Mouse (Mus musculus) liver, adult 2 months (tissue): ENCODE measurements around the gene Parvb. TPM values are rescaled to one million over a fixed set of nuclear protein-coding genes. Genes with fewer than 3 reads are reported as not detected.

ENCODE experiments used
- DNase-seq: peaks from one replicate; pipeline ENCODE4 v3.0.0-alpha.2; 2011; ENCODE audit warnings: low read depth, low spot score; ENCODE audit errors: extremely low read depth
- H3K27ac ChIP-seq: fragments of 200-500 bp; replicated peaks from 2 replicates; pipeline ENCODE4 v1.5.1; 2012; ENCODE audit warnings: low read depth, mild to moderate bottlenecking, control low read depth, inconsistent platforms, low read length; ENCODE audit not compliant: insufficient read depth
- H3K27me3 ChIP-seq: fragments of 200-500 bp; 2 replicates; pipeline ENCODE4 v1.6.1; 2012; ENCODE audit warnings: mild to moderate bottlenecking, moderate library complexity, low read length, inconsistent platforms; ENCODE audit not compliant: control insufficient read depth, insufficient read depth
- H3K36me3 ChIP-seq: fragments of 200-500 bp; 2 replicates; pipeline ENCODE4 v1.6.1; 2012; ENCODE audit warnings: low read length, inconsistent platforms; ENCODE audit not compliant: control insufficient read depth, insufficient read depth
- H3K4me1 ChIP-seq: fragments of 200-500 bp; 2 replicates; pipeline ENCODE4 v1.6.1; 2011; ENCODE audit warnings: low read length; ENCODE audit not compliant: control insufficient read depth, insufficient read depth
- H3K4me3 ChIP-seq: fragments of 200-500 bp; 2 replicates; pipeline ENCODE4 v1.5.1; 2011; ENCODE audit warnings: low read depth, mild to moderate bottlenecking, control low read depth, low read length, moderate library complexity; ENCODE audit not compliant: insufficient read depth
- H3K79me2 ChIP-seq: fragments of 200-500 bp; 2 replicates; pipeline ENCODE4 v1.6.1; 2012; ENCODE audit warnings: inconsistent platforms, mild to moderate bottlenecking, low read length, moderate library complexity; ENCODE audit not compliant: control insufficient read depth, insufficient read depth
- H3K9ac ChIP-seq: fragments of 200-500 bp; 2 replicates; pipeline ENCODE4 v1.6.1; 2012; ENCODE audit warnings: low read depth, mild to moderate bottlenecking, control low read depth, inconsistent platforms, low read length
- CTCF ChIP-seq: fragments of 200-500 bp; IDR thresholded peaks from 2 replicates; pipeline ENCODE4 v1.5.1; 2011; ENCODE audit warnings: low read depth, low read length, control low read depth
- POLR2A ChIP-seq: fragments of 200-500 bp; IDR thresholded peaks from 2 replicates; pipeline ENCODE4 v1.6.1; 2011; ENCODE audit warnings: low read length, control low read depth; ENCODE audit not compliant: insufficient read depth; ENCODE audit errors: extremely low read depth
- WGBS: fragments of 180-500 bp; shearing (Covaris S2); methylation state at CpG from one replicate; pipeline ENCODE4 v1.1.7; 2018; 5-methylcytosine and 5-hydroxymethylcytosine counted together
- polyA plus RNA-seq: library from polyadenylated mRNA; depleted of rRNA; stranded (reverse); fragments of >200 nt; gene quantifications from 2 replicates; pipeline ENCODE4 v1.2.3, GENCODE M21; 2012
- total RNA-seq: library from RNA; depleted of rRNA; stranded (reverse); fragments of >200 nt; gene quantifications from 2 replicates; pipeline ENCODE4 v1.2.3, GENCODE M21; 2014

The Parvb gene
- total and polyA plus RNA-seq, 2 experiments, result 0.55 to 2.0 TPM

DNA sequence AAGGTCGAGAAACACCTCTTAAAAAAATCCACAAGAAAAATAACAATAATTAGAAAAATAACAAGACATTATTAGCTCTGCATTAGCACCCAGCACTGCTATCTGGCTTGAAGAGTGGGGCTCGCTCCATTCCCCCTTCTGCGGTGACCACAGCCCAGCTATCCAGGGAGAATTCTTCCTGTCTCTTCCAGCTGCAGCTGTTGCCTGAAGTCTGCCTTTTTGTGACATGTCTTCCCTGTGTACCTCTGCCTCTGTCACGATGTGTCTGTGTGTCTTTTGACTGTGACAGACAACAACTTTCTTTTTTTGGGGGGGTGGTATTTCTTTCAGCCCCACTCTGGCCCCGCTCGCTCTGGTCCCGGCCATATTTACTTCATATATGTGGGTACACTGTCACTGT is 20.8 kb downstream of the Parvb start:
- TF ChIP-seq CTCF (no peak), POLR2A (no peak)
- WGBS, result 93% methylated on average over 7 of the region's 7 CpGs
- H3K9ac ChIP-seq, result no peak overlapping the region
- no peaks in the 10 kb centered on the region for H3K27me3 ChIP-seq
- no peak overlapping the region for H3K27ac ChIP-seq
- DNase-seq, result no peak
- no peaks in the 10 kb centered on the region for H3K79me2 ChIP-seq
- H3K36me3 ChIP-seq, result no peaks in the 10 kb centered on the region
- H3K4me3 ChIP-seq, result no peak overlapping the region
- H3K4me1 ChIP-seq, result no peaks in the 10 kb centered on the region

DNA sequence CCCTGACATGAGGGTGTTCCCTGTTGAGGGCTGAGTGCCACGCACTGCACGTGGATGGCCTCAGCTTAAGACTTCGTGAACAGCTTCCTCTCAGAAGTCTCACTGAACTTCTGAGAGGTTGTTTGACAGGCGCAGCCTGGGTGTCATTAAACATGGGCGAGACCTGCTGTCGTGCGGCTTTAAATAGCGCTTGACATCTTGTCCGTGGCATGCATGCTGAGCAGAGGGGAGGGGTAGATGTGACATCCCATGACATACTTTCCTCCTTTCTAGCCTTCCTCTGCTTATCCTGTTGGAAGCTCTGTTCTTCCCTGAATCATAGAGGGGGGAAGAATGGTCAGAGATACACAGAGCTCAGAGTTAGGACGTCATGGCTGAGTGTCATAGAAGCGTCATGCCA is 21.9 kb downstream of the Parvb start:
- Histone ChIP-seq H3K9ac (no peak overlapping the region), H3K36me3 (no peaks in the 10 kb centered on the region), H3K4me3 (no peak overlapping the region), H3K4me1 (no peaks in the 10 kb centered on the region), H3K27ac (no peak overlapping the region), H3K27me3 (no peaks in the 10 kb centered on the region), H3K79me2 (no peaks in the 10 kb centered on the region)
- 72% methylated on average over 11 of the region's 11 CpGs for WGBS
- DNase-seq, result no peak
- TF ChIP-seq POLR2A, result no peak
- no peak for TF ChIP-seq CTCF

- WGBS, result 76% methylated on average over 8 of the region's 8 CpGs
- no peak for DNase-seq
- TF ChIP-seq CTCF, result no peak
- TF ChIP-seq POLR2A, result no peak
- Histone ChIP-seq H3K4me1 (no peaks in the 10 kb centered on the region), H3K4me3 (no peak overlapping the region), H3K36me3 (no peaks in the 10 kb centered on the region), H3K79me2 (no peaks in the 10 kb centered on the region), H3K9ac (no peak overlapping the region), H3K27me3 (no peaks in the 10 kb centered on the region), H3K27ac (no peak overlapping the region)
Measured at GRCm38 (mm10) chr15:84254387-84254786, 22.5 kb downstream of the Parvb start.

DNA sequence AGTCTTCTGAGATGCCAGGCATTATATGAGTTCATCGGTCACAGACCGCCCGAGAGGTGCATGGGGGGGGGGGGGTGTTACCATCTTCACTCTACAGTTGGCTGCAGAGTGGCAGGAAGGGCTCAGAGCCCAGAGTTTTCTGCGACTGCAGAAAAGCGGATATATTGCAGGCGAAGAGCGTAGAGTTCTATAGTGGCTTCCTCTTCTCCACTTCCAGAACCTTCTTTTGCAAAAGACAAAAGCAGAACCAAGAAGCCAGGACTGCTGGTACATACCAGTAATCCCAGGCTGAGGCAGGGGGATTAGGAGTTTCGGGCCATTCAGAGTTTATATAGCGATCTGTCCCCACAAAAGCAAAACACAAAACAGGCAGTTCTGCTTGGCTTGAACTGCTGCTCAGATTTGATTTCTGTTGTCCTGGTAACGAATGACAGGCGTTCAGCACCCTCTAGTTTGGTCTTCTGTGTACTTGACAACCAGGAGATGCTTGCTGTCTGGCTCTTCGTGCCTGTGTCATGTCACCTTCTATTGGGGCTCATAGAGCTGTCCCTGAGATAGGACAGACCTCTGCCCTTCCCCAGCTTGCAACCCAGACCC is 24.5 kb downstream of the Parvb start:
- no peak overlapping the region for H3K27ac ChIP-seq
- no peaks in the 10 kb centered on the region for H3K27me3 ChIP-seq
- DNase-seq, result peak; percentile 19
- TF ChIP-seq CTCF (no peak), POLR2A (no peak)
- no peaks in the 10 kb centered on the region for H3K36me3 ChIP-seq
- no peaks in the 10 kb centered on the region for H3K4me1 ChIP-seq
- H3K4me3 ChIP-seq, result no peak overlapping the region
- no peak overlapping the region for H3K9ac ChIP-seq
- H3K79me2 ChIP-seq, result no peaks in the 10 kb centered on the region
- 82% methylated on average over 12 of the region's 12 CpGs for WGBS

DNA sequence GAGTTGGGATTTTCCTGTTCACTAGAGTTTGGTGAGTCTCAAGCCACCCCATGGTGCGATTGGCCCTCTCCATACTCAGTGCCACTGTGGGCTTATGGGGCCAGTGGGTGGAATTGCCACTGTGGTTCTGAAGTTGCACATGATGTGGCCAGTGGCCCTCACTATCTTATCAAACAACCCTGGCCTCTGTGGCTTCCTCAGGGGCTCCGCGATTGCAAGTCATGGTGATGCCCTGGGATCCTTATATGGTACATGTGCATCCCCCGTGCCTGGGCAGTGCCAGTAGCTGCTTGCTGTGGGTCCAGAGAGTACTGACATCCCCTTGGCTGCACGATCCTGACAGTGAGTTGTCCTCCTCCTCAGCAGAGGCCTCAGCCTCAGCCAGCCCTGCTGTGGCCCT is 25.0 kb downstream of the Parvb start:
- H3K9ac ChIP-seq, result no peak overlapping the region
- no peaks in the 10 kb centered on the region for H3K27me3 ChIP-seq
- WGBS, result 74% methylated on average over 5 of the region's 5 CpGs
- H3K27ac ChIP-seq, result no peak overlapping the region
- no peak overlapping the region for H3K4me3 ChIP-seq
- H3K4me1 ChIP-seq, result no peaks in the 10 kb centered on the region
- no peaks in the 10 kb centered on the region for H3K79me2 ChIP-seq
- TF ChIP-seq CTCF, result no peak
- TF ChIP-seq POLR2A, result no peak
- no peaks in the 10 kb centered on the region for H3K36me3 ChIP-seq
- no peak for DNase-seq

GRCm38 (mm10) chr15:84258602-84259355 is 26.9 kb downstream of the Parvb start:
- 87% methylated on average over 9 of the region's 9 CpGs for WGBS
- TF ChIP-seq CTCF (no peak), POLR2A (no peak)
- Histone ChIP-seq H3K9ac (no peak overlapping the region), H3K36me3 (no peaks in the 10 kb centered on the region), H3K79me2 (no peaks in the 10 kb centered on the region), H3K27ac (no peak overlapping the region), H3K4me3 (no peak overlapping the region), H3K4me1 (no peaks in the 10 kb centered on the region), H3K27me3 (no peaks in the 10 kb centered on the region)
- DNase-seq, result no peak
